Mouse (Mus musculus) Patski (cell line): ENCODE data around the gene Tspyl2. TPM values are rescaled to one million over a fixed set of nuclear protein-coding genes. Genes with fewer than 3 reads are reported as not detected.
"Not testable (repeated sequence)": the region's sequence is repeated elsewhere in the genome, so short reads cannot be mapped to it uniquely, and the experiment has no call there.

Experiments used
- ATAC-seq: fragments of 100-300 bp; one replicate; pipeline ENCODE4 v1.8.0; 2021
- CTCF ChIA-PET: fragments of 350-600 bp; sonication (Branson Sonifier 250); formaldehyde crosslinking; loops from one replicate; lab custom pipeline; 2022; ENCODE audit warnings: inconsistent platforms; lab: Charles Lee
- POLR2A ChIA-PET: fragments of 350-600 bp; sonication (Branson Sonifier 250); formaldehyde crosslinking; loops from one replicate; lab custom pipeline; 2022; ENCODE audit warnings: antibody characterized with exemption, inconsistent platforms; lab: Charles Lee
- DNase-seq: peaks from one replicate; pipeline ENCODE4 v3.0.0-alpha.2; 2011; ENCODE audit warnings: low read depth, low spot score
- H3K27me3 ChIP-seq: fragments of 371-371 bp; one replicate; pipeline ENCODE4 v1.5.1; 2021
- CTCF ChIP-seq: fragments of 100-300 bp; IDR thresholded peaks from one replicate; pipeline ENCODE4 v1.5.1; 2021
- in situ Hi-C: fragments of 300-500 bp; cut with MboI; formaldehyde crosslinking; loops from 3 replicates; pipeline ENCODE4 v1.11.1; 2018; ENCODE audit warnings: low pct_unique_long_range_greater_than_20kb, mixed read lengths
- polyA plus RNA-seq: library from polyadenylated mRNA; unstranded; gene quantifications from one replicate; pipeline ENCODE4 v1.2.3, GENCODE M21; 2021

The Tspyl2 gene
- 36.2 TPM for polyA plus RNA-seq

DNA sequence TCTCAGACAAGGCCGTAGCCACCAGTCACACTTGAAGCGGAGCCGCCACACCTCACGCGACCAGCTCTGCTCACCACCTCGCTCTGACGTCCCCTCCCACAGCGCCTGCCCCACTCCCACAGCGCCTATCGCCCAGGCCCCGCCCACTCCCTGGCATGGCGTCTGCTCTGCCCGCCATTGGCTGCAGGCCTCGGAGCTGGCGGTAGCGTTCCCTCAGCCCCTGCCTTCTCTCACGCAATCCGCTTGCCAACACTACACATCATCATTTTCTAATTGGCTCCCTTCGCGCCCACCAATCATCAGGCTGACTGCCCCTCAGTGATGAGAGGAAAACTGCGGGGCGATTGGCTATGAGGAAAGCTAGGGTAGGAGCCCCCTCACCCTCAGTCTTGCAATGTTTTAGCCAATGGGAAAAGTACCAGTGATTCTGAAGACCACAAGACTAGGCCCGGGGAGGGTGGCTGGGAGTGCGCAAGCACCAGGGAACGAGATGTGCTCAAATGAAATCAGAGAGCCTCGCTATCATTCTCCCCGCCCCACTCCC, at the start of gene Tspyl2:
TSS of gene Tspyl2 (minus strand) at position 68 of the 544 bp plus-strand sequence.
- DNase-seq: peak; percentile 68
- CTCF ChIA-PET: interaction anchor here (0.6 to 1.9 kb wide), 2 partner anchors 10 to 12 kb away, joined by 3 to 5 read pairs; no protein-coding TSS in a partner anchor
- POLR2A ChIA-PET: no interaction called here
- in situ Hi-C loops: loop anchor here (25.0 kb wide), 1 partner anchor 330 kb away; the partner anchor contains the start of genes Hsd17b10, Ribc1 and Smc1a
- TF ChIP-seq CTCF: no peak
- peak; percentile 96 for ATAC-seq
- peaks cover 30% of the 10 kb centered on the region for H3K27me3 ChIP-seq

DNA sequence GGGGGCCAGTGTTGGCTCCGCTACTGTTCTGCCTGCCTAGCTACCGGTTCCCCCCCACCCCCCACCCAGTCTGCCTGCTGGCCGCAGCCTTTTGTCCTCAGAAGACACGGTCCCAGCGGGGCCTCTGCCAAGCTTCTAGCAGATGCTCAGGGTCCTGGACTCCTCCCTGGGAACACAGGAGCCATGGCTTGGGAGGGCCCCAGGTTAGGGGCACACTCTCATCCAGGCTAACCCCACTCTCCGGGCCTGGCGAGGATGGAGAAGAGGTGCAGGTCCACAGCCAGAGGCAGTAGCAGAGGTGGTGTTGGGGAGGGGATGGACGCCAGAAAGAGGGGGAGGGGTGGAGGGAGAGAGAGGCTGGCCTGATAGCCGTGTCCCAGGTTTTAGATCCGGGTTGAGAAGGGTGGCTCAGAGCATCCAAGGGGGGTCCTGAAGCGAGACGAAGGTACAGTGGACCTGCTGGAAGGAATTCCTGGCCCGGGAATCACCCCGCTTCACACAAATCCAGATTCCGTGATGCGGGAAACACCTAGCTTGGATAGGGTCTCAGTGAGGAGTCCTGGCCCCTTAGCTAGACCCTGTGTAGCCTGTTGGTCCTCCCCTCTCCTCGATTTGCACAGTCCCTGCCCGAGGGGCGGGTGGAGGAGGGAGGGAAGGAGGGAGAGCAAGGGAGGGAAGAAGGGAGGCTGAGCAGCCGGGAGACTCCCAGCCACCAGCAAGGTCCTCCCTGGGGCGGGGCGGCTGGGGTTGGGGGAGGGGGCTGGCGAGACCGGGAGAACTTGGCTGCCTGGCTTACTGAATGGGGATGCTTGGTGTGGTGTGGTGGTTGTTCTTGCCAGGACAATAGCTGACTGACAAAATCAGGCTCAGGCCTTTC, 26.4 kb upstream of the Tspyl2 start, which contains the start of gene Gpr173:
TSS of gene Gpr173 (minus strand) at position 308 of the 877 bp plus-strand sequence.
- CTCF ChIA-PET: no interaction called here
- in situ Hi-C loops: no loop called here
- TF ChIP-seq CTCF: no peak
- POLR2A ChIA-PET: no interaction called here
- ATAC-seq: peak; percentile 51
- no peak for DNase-seq
- H3K27me3 ChIP-seq: peaks cover 64% of the 10 kb centered on the region

DNA sequence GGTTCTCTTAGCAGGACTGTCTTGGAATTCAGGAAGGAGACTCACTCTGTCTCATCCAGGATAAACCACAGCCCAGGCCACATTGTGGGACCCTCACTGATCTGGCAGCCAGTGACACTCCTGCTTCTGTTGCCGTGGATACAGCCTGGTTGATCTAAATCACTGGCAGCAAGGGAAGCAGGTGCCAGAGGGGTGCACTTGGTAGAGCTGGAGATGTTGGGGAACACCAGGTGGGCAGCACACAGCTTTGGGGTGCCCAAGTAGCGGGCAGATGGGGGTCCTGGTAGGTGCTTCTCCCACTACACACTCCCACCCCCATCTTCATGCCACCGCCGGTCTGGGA, 25.8 kb upstream of the Tspyl2 start:
- ChIA-PET POLR2A (no interaction called here), CTCF (no interaction called here)
- no peak for TF ChIP-seq CTCF
- in situ Hi-C loops: no loop called here
- H3K27me3 ChIP-seq: peaks cover 67% of the 10 kb centered on the region
- DNase-seq: no peak
- ATAC-seq: no peak

DNA sequence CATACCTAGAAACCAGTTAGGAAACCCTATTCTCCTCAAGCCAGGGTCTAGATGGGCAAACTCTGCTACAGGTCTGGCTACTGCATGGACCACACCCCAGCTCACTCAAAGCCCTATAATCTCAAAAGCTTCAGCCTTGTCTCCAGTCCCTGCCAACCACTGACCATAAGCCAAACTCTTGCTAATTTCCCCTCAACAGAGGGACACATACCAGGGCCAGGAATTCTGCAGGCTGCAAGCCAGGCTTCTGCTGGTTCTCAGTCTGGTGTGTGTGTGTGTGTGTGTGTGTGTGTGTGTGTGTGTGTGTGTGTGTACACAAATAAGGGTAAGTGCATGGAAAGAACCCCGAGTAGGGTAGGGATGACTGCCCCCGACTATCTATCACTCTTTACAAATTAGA, 24.2 kb upstream of the Tspyl2 start:
- CTCF ChIA-PET: no interaction called here
- ATAC-seq: no peak
- no peak for DNase-seq

DNA sequence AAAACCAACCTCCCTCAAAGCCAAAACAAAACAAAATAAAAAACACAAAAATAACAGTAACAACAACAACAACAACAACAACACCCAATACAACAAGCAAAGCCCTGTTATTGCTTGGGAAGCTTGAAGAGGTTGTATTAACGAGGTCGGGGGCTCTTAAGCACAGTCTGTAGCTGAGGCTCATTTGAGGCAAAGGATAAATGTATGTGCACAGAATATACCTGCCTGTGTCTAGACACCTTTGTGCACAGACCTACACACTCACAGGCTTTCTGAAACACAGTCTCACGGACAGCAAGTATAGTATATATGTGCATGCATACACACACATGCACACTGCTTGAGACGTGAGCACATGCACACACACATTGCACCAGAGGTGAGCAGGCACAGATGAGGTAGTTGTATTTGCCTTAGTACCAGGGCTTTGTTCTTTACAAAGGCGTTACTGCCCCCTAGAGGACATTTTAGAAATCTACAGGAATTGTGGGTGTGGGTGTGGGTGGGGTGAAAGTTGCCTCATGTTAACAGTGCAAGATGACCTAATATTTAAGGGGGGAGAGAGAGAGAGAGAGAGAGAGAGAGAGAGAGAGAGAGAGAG, 10.4 kb upstream of the Tspyl2 start:
- peaks cover 63% of the 10 kb centered on the region for H3K27me3 ChIP-seq
- in situ Hi-C loops: no loop called here
- CTCF ChIA-PET: no interaction called here
- DNase-seq (peak; percentile 22), ATAC-seq (peak; percentile 71)
- peak; percentile 62 for TF ChIP-seq CTCF
- POLR2A ChIA-PET: interaction anchor here (0.7 kb wide), 1 partner anchor 1207 kb away, joined by 4 read pairs; no protein-coding TSS in a partner anchor

More for the DNA sequence above, 24.2 kb upstream of the Tspyl2 start:
- no peak for TF ChIP-seq CTCF
- POLR2A ChIA-PET: no interaction called here
- H3K27me3 ChIP-seq: peaks cover 68% of the 10 kb centered on the region
- in situ Hi-C loops: no loop called here

DNA sequence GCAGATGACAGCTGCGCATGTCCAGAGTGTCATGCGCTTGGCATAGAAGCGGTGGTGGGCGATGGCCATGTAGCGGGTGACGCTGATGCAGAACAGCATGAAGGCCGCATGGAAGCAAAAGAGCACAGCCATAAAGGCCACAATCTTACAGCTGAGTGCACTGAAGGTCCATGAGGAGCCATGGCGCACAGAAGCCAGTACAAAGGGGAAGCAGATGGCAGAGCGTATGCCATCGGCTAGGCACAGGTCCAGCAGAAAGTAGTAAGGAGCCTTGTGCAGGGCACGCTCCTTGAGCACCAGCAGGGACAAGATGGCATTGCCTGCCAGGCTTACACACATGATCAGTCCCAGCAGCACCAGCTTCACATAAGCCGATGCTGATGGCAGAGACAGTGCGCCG, 4.8 kb upstream of the Tspyl2 start:
- in situ Hi-C loops: loop anchor here (25.0 kb wide), 1 partner anchor 335 kb away; the partner anchor contains the start of genes Hsd17b10, Ribc1 and Smc1a
- ChIA-PET CTCF (no interaction called here), POLR2A (no interaction called here)
- DNase-seq (no peak), ATAC-seq (no peak)
- H3K27me3 ChIP-seq: peaks cover 61% of the 10 kb centered on the region
- TF ChIP-seq CTCF: no peak

DNA sequence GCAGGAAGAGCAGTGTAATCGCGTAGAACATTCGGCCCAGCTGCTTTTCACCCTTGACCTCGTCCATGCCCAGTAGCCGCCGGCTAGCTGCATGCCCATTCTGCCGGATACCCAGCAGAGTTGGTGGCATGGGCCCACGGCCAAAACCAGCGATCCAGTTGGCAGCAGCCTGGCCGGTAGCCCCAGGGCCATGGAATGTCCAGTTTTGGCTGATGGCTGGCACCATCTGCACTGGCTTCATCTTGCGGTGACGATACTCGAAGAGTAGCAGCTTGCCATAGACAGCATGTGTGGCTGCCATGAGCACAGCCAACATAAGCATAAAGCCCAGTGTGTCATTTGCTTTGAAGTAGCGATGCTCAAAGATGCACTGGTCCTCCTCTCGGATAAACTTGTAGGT, 4.4 kb upstream of the Tspyl2 start:
- H3K27me3 ChIP-seq: peaks cover 56% of the 10 kb centered on the region
- no peak for TF ChIP-seq CTCF
- no peak for ATAC-seq
- in situ Hi-C loops: loop anchor here (25.0 kb wide), 1 partner anchor 334 kb away; the partner anchor contains the start of genes Hsd17b10, Ribc1 and Smc1a
- DNase-seq: no peak
- ChIA-PET CTCF (no interaction called here), POLR2A (no interaction called here)

DNA sequence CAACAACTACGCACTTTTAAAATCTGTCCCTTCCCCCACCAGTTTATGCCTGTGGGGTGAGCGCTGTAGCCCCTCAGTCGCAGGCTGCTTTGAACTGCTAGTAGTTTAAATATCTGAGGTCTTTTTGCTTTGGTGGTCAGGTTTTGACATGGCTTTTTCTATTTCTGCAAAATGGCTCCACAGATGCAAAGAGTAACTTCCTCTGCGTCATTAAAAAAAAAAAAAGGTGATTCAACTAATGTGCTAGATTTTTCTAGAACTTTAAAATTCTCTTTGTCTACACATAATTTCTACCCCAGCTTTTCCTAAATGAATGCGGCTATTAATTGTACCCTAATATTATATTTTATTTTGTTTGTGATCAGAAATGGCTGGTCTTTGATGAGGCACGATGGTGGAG, 678 bp upstream of the Tspyl2 start:
- H3K27me3 ChIP-seq: peaks cover 33% of the 10 kb centered on the region
- DNase-seq (no peak), ATAC-seq (no peak)
- ChIA-PET CTCF (interaction anchor here (0.6 to 1.9 kb wide), 2 partner anchors 10 to 11 kb away, joined by 3 to 5 read pairs; no protein-coding TSS in a partner anchor), POLR2A (no interaction called here)
- no peak for TF ChIP-seq CTCF
- in situ Hi-C loops: loop anchor here (25.0 kb wide), 1 partner anchor 331 kb away; the partner anchor contains the start of genes Hsd17b10, Ribc1 and Smc1a

DNA sequence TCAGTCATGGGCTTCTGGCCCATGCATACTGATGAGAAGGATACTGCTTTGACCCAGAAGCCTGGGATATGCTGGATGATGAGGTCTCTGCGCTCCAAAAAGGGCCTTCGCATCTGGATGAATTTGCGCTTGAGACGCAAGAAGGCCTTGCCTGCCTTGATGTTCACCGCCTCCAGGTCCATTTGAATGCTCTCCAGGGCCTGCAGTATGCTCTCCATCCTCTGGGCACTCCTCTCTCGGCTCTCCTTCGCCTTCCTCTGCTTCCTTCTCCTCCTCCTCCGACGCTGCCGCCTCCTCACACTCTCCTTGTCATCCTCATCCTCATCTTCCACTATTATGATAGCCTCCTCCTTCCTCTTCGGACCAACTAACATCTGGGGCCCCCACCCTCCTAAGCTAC, 729 bp downstream of the Tspyl2 start:
- ATAC-seq (no peak), DNase-seq (no peak)
- in situ Hi-C loops: loop anchor here (25.0 kb wide), 1 partner anchor 329 kb away; the partner anchor contains the start of genes Hsd17b10, Ribc1 and Smc1a
- TF ChIP-seq CTCF: no peak
- ChIA-PET POLR2A (no interaction called here), CTCF (no interaction called here)
- peaks cover 24% of the 10 kb centered on the region for H3K27me3 ChIP-seq

DNA sequence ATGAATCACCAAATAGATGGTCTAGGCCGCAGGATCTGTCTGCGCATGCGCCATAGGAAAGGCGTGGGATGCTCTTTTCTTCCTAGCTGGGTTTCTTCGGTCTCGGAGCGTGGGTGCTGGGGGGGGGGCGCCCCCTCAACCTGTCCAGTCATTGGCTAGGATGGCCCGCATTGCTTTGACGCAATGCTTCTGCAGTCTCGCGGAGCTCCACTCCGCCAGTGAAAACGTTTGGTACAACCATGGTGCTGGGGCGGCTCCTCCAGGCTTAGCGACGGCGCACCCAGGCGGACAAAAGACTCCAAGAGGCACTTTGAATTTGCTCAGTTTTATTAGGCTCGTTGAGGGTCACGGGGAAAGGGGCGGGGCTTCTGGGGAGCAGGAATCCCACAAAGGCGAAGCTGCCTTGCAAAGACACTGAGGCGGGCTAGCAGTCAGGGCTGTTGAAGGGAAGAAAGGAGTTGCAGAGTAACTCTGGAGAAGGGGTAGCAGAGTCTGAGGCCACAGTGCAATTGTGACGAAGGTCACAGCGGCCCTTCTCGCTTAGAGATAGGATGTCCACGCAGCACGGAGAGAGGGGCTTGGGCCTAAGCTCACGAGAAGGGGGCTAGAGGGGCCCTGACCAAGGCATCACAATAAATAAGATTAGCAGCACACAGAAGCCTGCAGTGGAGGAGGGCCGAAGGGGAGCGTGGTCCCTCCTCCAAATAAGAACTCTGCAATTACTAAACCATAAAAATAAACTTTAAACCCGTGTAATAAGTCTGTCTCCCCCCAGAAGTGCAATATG, 5.5 kb downstream of the Tspyl2 start:
- CTCF ChIA-PET: interaction anchor here (0.6 kb wide), 1 partner anchor 205 kb away, joined by 3 read pairs; no protein-coding TSS in a partner anchor
- ATAC-seq: peak; percentile 99
- in situ Hi-C loops: loop anchor here (25.0 kb wide), 1 partner anchor 324 kb away; the partner anchor contains the start of genes Hsd17b10, Ribc1 and Smc1a
- POLR2A ChIA-PET: no interaction called here
- H3K27me3 ChIP-seq: peaks cover 8% of the 10 kb centered on the region
- no peak for TF ChIP-seq CTCF
- peak; percentile 56 for DNase-seq

DNA sequence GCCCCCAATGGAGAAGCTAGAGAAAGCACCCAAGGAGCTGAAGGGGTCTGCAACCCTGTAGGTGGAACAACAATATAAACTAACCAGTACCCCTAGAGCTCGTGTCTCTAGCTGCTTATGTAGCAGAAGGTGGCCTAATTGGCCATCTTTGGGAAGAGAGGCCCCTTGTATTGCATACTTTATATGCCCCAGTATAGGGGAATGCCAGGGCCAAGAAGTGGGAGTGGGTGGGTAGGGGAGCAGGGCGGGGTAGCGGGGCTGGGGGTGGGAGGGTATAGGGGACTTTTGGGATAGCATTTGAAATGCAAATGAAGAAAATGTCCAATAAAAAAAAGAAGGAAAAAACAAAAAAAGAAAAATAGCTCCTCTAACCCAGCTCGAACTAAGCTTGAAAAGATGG, 6.1 kb downstream of the Tspyl2 start:
- H3K27me3 ChIP-seq, POLR2A ChIA-PET, DNase-seq, CTCF ChIA-PET, ATAC-seq: not testable (repeated sequence)
- in situ Hi-C loops: loop anchor here (25.0 kb wide), 1 partner anchor 324 kb away; the partner anchor contains the start of genes Hsd17b10, Ribc1 and Smc1a

DNA sequence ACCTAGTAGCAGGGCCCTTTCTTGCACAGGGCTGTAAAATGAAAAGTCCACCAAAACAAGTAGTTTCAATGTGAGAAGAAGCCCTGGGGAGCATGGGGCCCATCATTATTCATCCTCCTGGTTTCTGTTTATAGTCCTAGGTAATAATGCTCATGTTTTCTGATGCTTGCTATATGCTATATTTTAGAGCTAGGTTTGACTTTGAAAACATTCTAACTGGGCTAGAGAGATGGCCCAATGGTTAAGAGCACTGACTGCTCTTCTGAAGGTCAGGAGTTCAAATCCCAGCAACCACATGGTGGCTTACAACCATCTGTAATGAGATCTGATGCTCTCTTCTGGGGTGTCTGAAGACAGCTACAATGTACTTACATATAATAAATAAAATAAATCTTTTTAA, 12.8 kb downstream of the Tspyl2 start:
- in situ Hi-C loops: loop anchor here (25.0 kb wide), 1 partner anchor 317 kb away; the partner anchor contains the start of genes Hsd17b10, Ribc1 and Smc1a
- peaks cover 15% of the 10 kb centered on the region for H3K27me3 ChIP-seq
- ATAC-seq, CTCF ChIA-PET, DNase-seq: not testable (repeated sequence)
- POLR2A ChIA-PET: interaction anchor here (0.7 kb wide), 1 partner anchor 14 kb away, joined by 3 read pairs; no protein-coding TSS in a partner anchor
